Mouse (Mus musculus) liver, postnatal 0 days (tissue): ENCODE results near the gene Stk25.

Source experiments
- CTCF ChIP-seq: sonication (generic); IDR thresholded peaks from 2 replicates; pipeline ENCODE4 v1.5.1; 2016; ENCODE audit warnings: antibody characterized with exemption, low read depth
- EP300 ChIP-seq: IDR thresholded peaks from 2 replicates; pipeline ENCODE4 v1.6.1; 2016; ENCODE audit warnings: antibody characterized with exemption, low read depth, mild to moderate bottlenecking

DNA sequence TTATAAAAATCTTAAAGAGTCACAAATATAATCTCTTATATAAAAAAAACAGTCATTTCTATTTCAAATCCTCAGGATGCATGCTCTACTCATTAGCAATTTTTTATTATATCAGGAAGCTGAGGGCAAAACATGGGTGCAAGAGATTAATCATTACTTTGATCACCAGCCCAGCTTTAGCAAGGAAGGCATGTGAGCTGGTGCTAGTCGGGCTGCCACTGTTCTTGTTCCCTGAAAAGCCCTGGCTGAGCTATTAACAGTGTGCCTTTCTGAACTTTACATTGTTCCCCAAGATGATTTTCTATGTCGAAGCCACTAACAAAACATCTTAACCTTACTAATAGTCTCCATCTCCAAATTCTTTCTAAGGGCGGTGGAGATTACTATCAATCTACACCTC is 70.1 kb downstream of the Stk25 start:
- TF ChIP-seq CTCF (no peak), EP300 (no peak)
